Mouse (Mus musculus) kidney, adult 2 months (tissue): ENCODE data around the gene Drp2. TPM values are rescaled to one million over a fixed set of nuclear protein-coding genes. Genes with fewer than 3 reads are reported as not detected.
A peak's percentile ranks its signal among the peaks of the same experiment; 100 is the strongest.

Source experiments
- DNase-seq: peaks from one replicate; pipeline ENCODE4 v3.0.0; 2021
- H3K27ac ChIP-seq: fragments of 200-500 bp; 2 replicates; pipeline ENCODE4 v1.5.1; 2012; ENCODE audit warnings: low read depth, low read length, control low read depth, inconsistent platforms; ENCODE audit not compliant: insufficient read depth
- H3K27me3 ChIP-seq: fragments of 200-500 bp; replicated peaks from 2 replicates; pipeline ENCODE4 v1.6.1; 2012; ENCODE audit warnings: mild to moderate bottlenecking, moderate library complexity, low read length, inconsistent platforms; ENCODE audit not compliant: control insufficient read depth, insufficient read depth
- H3K36me3 ChIP-seq: fragments of 200-500 bp; 2 replicates; pipeline ENCODE4 v1.6.1; 2012; ENCODE audit warnings: mild to moderate bottlenecking, moderate library complexity, low read length, inconsistent platforms; ENCODE audit not compliant: control insufficient read depth, insufficient read depth
- H3K4me1 ChIP-seq: fragments of 200-500 bp; 2 replicates; pipeline ENCODE4 v1.6.1; 2011; ENCODE audit warnings: low read length; ENCODE audit not compliant: control insufficient read depth, insufficient read depth
- H3K4me3 ChIP-seq: fragments of 200-500 bp; 2 replicates; pipeline ENCODE4 v1.5.1; 2011; ENCODE audit warnings: mild to moderate bottlenecking, low read depth, low read length, control low read depth; ENCODE audit not compliant: insufficient read depth
- CTCF ChIP-seq: fragments of 200-500 bp; conservative IDR thresholded peaks from 2 replicates; pipeline ENCODE4 v1.5.1; 2011; ENCODE audit warnings: low read depth, mild to moderate bottlenecking, control low read depth, low read length, moderate library complexity, mixed read lengths; ENCODE audit not compliant: insufficient read depth, insufficient read length
- POLR2A ChIP-seq: fragments of 200-500 bp; IDR thresholded peaks from one replicate; pipeline ENCODE4 v1.6.1; 2011; ENCODE audit warnings: low read depth, low read length, control low read depth
- WGBS: fragments of 180-500 bp; shearing (Covaris S2); methylation state at CpG from one replicate; pipeline ENCODE4 v1.1.7; 2018; 5-methylcytosine and 5-hydroxymethylcytosine counted together
- polyA plus RNA-seq: library from polyadenylated mRNA; depleted of rRNA; stranded (reverse); fragments of >200 nt; gene quantifications from 2 replicates; pipeline ENCODE4 v1.2.3, GENCODE M21; 2012

The Drp2 gene
- polyA plus RNA-seq, 1 experiment, result 0.09 TPM

DNA sequence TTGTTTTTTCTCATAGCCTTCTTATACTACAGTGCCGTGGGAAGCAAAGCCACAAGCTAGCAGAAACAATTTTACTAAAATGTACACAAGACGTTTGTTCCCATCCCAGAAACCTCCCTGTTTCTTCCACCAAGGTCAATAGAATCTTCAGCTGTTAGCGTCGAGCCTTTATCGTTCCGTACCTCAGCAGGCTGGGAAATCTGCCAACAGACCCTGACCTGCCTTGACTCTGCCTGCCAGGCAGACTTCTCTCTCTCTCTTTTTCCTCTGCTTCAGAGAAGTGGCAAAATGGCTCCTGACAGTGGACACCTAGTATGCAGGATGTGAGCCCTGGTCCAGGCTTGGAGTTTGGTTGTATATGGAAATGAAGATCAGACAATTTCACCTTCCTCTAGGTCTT, 19.5 kb upstream of the Drp2 start:
- TF ChIP-seq CTCF, result no peak
- TF ChIP-seq POLR2A, result no peak
- no peak for DNase-seq
- H3K36me3 ChIP-seq, result no peaks in the 10 kb centered on the region
- no peak overlapping the region for H3K4me3 ChIP-seq
- 41% methylated on average over 6 of the region's 6 CpGs for WGBS
- no peaks in the 10 kb centered on the region for H3K27me3 ChIP-seq
- no peak overlapping the region for H3K27ac ChIP-seq
- H3K4me1 ChIP-seq, result no peaks in the 10 kb centered on the region

DNA sequence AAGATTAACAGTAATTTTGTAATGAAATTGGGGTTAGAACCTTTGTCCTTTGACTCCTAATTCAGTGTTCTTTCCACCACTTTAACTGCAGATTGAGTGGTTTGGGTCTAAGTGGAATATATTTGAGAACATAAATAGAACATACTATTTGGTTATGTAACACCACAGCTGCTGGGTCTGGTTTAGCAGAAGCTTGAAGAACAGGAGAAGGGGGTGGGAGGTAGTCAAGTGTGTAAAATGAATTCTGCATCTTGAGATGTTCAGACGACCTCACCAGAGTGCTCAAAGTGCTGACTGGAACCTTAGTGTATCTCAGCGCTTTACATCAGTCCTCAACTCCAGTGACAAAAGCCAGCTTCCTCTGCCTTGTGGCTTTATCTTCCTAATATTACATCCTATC, 5.4 kb upstream of the Drp2 start:
- Histone ChIP-seq H3K4me1 (no peaks in the 10 kb centered on the region), H3K36me3 (no peaks in the 10 kb centered on the region), H3K27ac (no peak overlapping the region), H3K27me3 (no peaks in the 10 kb centered on the region), H3K4me3 (no peak overlapping the region)
- no peak for DNase-seq
- WGBS, result 59% methylated on average over 2 of the region's 2 CpGs
- TF ChIP-seq POLR2A, result no peak
- TF ChIP-seq CTCF, result no peak

DNA sequence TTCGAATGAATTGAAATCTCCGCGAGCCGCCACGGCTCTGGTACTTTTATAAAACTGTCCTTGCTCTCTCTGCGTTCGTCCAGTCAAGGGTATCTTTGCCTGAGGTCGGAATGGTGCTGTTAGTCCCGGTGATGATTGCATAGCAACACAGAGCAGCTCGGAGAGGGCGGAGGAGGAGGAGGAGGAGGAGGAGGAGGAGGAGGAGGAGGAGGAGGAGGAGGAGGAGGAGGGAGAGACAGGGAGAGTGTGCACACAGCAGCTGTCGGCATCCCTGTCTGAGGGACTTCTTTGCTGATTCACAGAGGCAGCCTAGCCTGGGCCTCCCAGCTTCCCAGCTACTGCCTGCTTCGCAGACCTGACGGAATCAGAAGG, 219 bp downstream of the Drp2 start:
- Histone ChIP-seq H3K27ac (no peak overlapping the region), H3K36me3 (no peaks in the 10 kb centered on the region), H3K4me3 (peak overlapping the region; percentile 42), H3K27me3 (no peaks in the 10 kb centered on the region), H3K4me1 (no peaks in the 10 kb centered on the region)
- no peak for DNase-seq
- TF ChIP-seq CTCF, result no peak
- TF ChIP-seq POLR2A, result no peak
- WGBS, result 8% methylated on average over 12 of the region's 14 CpGs

DNA sequence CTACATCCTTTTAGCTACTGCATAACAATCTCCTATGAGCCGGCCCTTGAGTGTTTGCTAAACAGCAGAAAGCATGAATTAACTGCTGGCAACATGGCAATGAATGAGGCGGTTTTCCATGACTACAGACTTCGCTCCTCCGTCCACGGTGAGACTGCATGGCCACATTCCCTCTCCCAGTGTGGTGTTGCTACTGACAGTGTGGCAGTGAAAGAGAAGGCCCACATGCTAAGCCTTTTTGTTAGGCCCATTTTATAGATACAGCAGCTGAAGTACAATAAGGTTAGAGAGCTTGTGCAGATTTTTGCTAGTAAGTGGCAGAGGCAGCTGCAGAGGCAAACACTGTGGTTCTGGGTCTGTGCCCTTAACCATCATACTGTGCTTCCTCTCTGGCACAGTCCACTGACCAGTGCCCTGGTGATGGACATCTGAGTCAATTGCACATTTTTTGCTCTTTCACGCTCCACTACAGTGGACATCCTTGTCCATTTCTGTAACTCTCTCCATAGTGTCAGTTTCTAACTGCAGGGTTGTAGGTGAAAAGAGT, 5.1 kb downstream of the Drp2 start:
- no peak for DNase-seq
- no peak overlapping the region for H3K27ac ChIP-seq
- TF ChIP-seq POLR2A, result no peak
- no peak for TF ChIP-seq CTCF
- no peaks in the 10 kb centered on the region for H3K36me3 ChIP-seq
- H3K27me3 ChIP-seq, result no peaks in the 10 kb centered on the region
- 81% methylated on average over 6 of the region's 6 CpGs for WGBS
- no peaks in the 10 kb centered on the region for H3K4me1 ChIP-seq
- no peak overlapping the region for H3K4me3 ChIP-seq

DNA sequence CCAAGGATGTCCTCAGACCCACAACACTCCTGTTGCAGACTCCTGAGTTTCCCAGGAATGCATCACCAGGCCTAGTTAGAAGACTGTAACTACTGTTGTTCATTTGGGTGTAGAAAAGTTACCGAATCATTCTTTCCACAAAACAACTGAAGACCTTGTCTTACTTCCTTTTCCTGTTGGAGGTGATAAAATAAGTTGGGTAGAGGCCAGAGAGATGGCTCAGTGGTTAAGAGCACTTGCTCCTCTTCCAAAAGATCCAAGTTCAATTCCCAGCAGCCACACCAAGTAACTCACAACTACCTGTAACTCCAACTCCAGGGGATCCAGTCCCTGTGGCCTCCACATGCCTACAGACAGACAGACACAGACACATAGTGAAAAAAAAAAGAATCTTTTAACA, 7.7 kb downstream of the Drp2 start:
- TF ChIP-seq CTCF (no peak), POLR2A (no peak)

DNA sequence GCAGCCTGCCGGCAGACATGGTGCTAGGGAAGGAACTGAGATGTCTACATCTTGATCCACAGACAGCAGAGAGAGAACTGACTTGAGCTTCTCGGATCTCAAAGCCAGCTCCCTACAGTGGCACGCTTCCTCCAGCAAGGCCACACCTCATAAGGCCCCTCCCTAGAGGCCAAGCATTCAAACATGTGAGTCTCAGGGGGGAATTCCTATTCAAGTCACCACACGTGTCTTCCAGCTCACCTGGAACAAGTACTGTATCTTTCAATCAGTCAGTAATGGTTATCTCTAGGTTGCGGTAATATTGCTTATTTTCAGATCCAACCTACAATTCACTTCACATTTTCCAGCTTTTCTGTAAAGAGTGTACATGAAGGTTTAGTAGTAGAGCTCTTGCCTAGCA, 15.7 kb downstream of the Drp2 start:
- TF ChIP-seq POLR2A, result no peak
- H3K36me3 ChIP-seq, result no peaks in the 10 kb centered on the region

More for the DNA sequence above, 7.7 kb downstream of the Drp2 start:
- H3K27me3 ChIP-seq, result no peaks in the 10 kb centered on the region
- no peak overlapping the region for H3K27ac ChIP-seq
- 90% methylated on average over 1 of the region's 1 CpGs for WGBS
- H3K36me3 ChIP-seq, result no peaks in the 10 kb centered on the region
- DNase-seq, result no peak
- H3K4me3 ChIP-seq, result no peak overlapping the region
- H3K4me1 ChIP-seq, result no peaks in the 10 kb centered on the region

DNA sequence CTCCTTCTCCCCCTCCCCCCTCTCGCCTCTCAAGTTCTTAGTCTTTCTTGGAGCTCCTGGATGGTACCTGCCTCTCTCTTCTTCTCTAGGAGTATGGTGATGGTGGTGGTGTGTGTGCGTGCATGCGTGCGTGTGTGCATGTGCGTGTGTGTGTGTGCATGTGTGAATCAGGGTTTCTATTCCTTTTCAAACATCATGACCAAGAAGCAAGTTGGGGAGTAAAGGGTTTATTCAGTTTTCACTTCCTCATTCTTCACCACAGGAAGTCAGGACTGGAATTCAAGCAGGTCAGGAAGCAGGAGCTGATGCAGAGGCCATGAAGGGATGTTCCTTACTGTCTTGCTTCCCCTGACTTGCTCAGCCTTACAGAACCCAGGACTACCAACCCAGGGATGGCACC, 19.9 kb downstream of the Drp2 start:
- H3K27ac ChIP-seq, result no peak overlapping the region
- no peak for TF ChIP-seq POLR2A
- TF ChIP-seq CTCF, result no peak
- H3K27me3 ChIP-seq, result no peaks in the 10 kb centered on the region
- no peaks in the 10 kb centered on the region for H3K4me1 ChIP-seq
- DNase-seq, result no peak
- no peak overlapping the region for H3K4me3 ChIP-seq
- H3K36me3 ChIP-seq, result no peaks in the 10 kb centered on the region
- WGBS, result 81% methylated on average over 5 of the region's 5 CpGs

More for the DNA sequence above, 15.7 kb downstream of the Drp2 start:
- Histone ChIP-seq H3K4me1 (no peaks in the 10 kb centered on the region), H3K27ac (no peak overlapping the region), H3K27me3 (no peaks in the 10 kb centered on the region), H3K4me3 (no peak overlapping the region)
- no peak for DNase-seq
- 85% methylated on average over 5 of the region's 5 CpGs for WGBS

DNA sequence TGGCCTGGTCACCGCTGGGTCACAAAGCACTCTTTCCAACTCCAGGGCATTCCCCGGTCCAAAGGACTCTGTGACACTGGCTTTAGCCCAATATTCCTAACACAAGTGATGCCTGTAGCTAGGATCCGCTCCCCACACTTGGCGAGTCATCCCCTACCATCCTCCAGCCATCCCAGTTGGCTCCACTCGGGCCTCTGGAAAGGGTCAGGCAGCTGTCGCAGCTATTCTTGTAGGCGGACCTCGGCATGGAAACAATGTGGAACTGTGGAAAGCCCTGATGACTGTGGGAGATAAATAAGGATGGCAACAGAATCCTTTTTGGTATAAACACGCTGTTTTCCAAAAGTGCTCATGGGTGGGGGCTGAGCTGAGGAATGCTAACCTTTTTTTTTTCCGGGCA, 21.4 kb downstream of the Drp2 start:
- no peaks in the 10 kb centered on the region for H3K36me3 ChIP-seq
- no peak overlapping the region for H3K27ac ChIP-seq
- WGBS, result 82% methylated on average over 10 of the region's 10 CpGs
- no peak for DNase-seq
- no peaks in the 10 kb centered on the region for H3K27me3 ChIP-seq
- no peak for TF ChIP-seq POLR2A
- TF ChIP-seq CTCF, result no peak
- H3K4me1 ChIP-seq, result no peaks in the 10 kb centered on the region
- no peak overlapping the region for H3K4me3 ChIP-seq
